ENCODE assay signal across 18 mouse cellular contexts in genomic region chr2:20336176-20336575, GRCm38 (mm10).
DNase-seq lines count a peak whose midpoint lies in the region; TF ChIP-seq lines count a peak whose summit lies in the region.
"Had no signal": no experiment of that assay in that cellular context is flagged by ENCODE, and none has a peak within 500 bp of the region (broad histone marks: within the 10 kb centered on the region; RNA-seq: fewer than 3 reads in every experiment).

No protein-coding gene starts in this region.

- no peak for TF ChIP-seq CTCF in kidney, adult 2 months (conservative IDR thresholded peaks at IDR 0.05; ENCODE audit: insufficient read depth, insufficient read length, low read depth, low read length)

- no peaks in the 10 kb centered on the region for H3K36me3 ChIP-seq in kidney, adult 2 months (ENCODE audit: control insufficient read depth, insufficient read depth, low read length)
- no peaks in the 10 kb centered on the region for H3K36me3 ChIP-seq in limb, embryonic 10.5 days
- H3K36me3 ChIP-seq: embryonic facial prominence, embryonic 12.5 days; forebrain, embryonic 15.5 days; G1E; heart, embryonic 10.5 days; hindbrain, embryonic 12.5 days had no signal

- no peak overlapping the region for H3K27ac ChIP-seq in kidney, adult 2 months (ENCODE audit: insufficient read depth, low read depth, low read length)
- no peak overlapping the region for H3K27ac ChIP-seq in limb, embryonic 10.5 days
- H3K27ac ChIP-seq: embryonic facial prominence, embryonic 12.5 days; forebrain, embryonic 15.5 days; heart, embryonic 10.5 days; hindbrain, embryonic 12.5 days had no signal

- WGBS in kidney, adult 2 months = 64% methylated on average over 6 of the region's 6 CpGs
- WGBS in limb, embryonic 10.5 days = 89% methylated on average over 6 of the region's 6 CpGs

- no peak for TF ChIP-seq POLR2A in kidney, adult 2 months (IDR thresholded peaks at IDR 0.05; ENCODE audit: low read depth, low read length)

- no peaks in the 10 kb centered on the region for H3K27me3 ChIP-seq in kidney, adult 2 months (replicated peaks; ENCODE audit: control insufficient read depth, insufficient read depth, low read length)
- no peaks in the 10 kb centered on the region for H3K27me3 ChIP-seq in limb, embryonic 10.5 days (ENCODE audit: low read depth, poor library complexity, severe bottlenecking)
- H3K27me3 ChIP-seq: embryonic facial prominence, embryonic 12.5 days; forebrain, embryonic 15.5 days; hindbrain, embryonic 12.5 days had no signal

- H3K9me3 ChIP-seq in limb, embryonic 10.5 days (replicated peaks) = no peaks in the 10 kb centered on the region
- H3K9me3 ChIP-seq: embryonic facial prominence, embryonic 12.5 days; forebrain, embryonic 15.5 days; G1E; heart, embryonic 10.5 days; hindbrain, embryonic 12.5 days had no signal

- peak; percentile 12 for DNase-seq in kidney, adult 2 months
- DNase-seq in kidney, postnatal 4 days = no peak
- DNase-seq in Muller cell, postnatal 12 days (ENCODE audit: inconsistent ontology term) = peak; percentile 68
- DNase-seq in brain, adult 2 months (ENCODE audit: low read depth, low spot score) = peak; percentile 59
- DNase-seq in cerebellum, postnatal 10 days = peak; percentile 11 to 16
- no peak for DNase-seq in adrenal gland, postnatal 10 days
- DNase-seq in limb, embryonic 10.5 days (ENCODE audit: low spot score) = no peak
- no peak for DNase-seq in layer of hippocampus, postnatal 14 days (ENCODE audit: low spot score in 2 of 2)
- DNase-seq: adrenal gland, postnatal 25 days; gastrocnemius, postnatal 10 days; heart, adult 18-20 months; heart, postnatal 10 days; heart, postnatal 4 days had no signal

- H3K4me1 ChIP-seq in kidney, adult 2 months (ENCODE audit: control insufficient read depth, insufficient read depth, low read length) = no peaks in the 10 kb centered on the region; the same call in 1 of the 2 replicates
- no peaks in the 10 kb centered on the region; the same call in 1 of the 2 replicates for H3K4me1 ChIP-seq in limb, embryonic 10.5 days
- H3K4me1 ChIP-seq: embryonic facial prominence, embryonic 12.5 days had no signal

- H3K4me3 ChIP-seq in kidney, adult 2 months (ENCODE audit: insufficient read depth, low read depth, low read length) = no peak overlapping the region
- H3K4me3 ChIP-seq in limb, embryonic 10.5 days = no peak overlapping the region
- H3K4me3 ChIP-seq: embryonic facial prominence, embryonic 12.5 days; forebrain, embryonic 15.5 days; heart, embryonic 10.5 days; hindbrain, embryonic 12.5 days had no signal

Comparison
In these comparisons a context has a peak if more than half of its experiments do, and no peak if none do; other contexts are left out.
1. DNase-seq: peak in kidney, adult 2 months (single experiment), Muller cell, postnatal 12 days (single experiment), brain, adult 2 months (single experiment) and cerebellum, postnatal 10 days (2 of 2); none in kidney, postnatal 4 days (0 of 2), adrenal gland, postnatal 10 days (single experiment), limb, embryonic 10.5 days (single experiment) and layer of hippocampus, postnatal 14 days (0 of 2).